Mouse (Mus musculus) adrenal gland, adult 18-20 months (tissue): ENCODE data around the gene Olfr1336. TPM values are rescaled to one million over a fixed set of nuclear protein-coding genes. Genes with fewer than 3 reads are reported as not detected.
A peak's percentile ranks its signal among the peaks of the same experiment; 100 is the strongest.
"Not testable (repeated sequence)": the region's sequence is repeated elsewhere in the genome, so short reads cannot be mapped to it uniquely, and the experiment has no call there.

Experiments used
- DNase-seq, 2 experiments: peaks; one replicate each; pipeline ENCODE4 v3.0.0; 2021 to 2022; ENCODE audit warnings: low spot score in 2 of 2
- long read RNA-seq, 2 experiments: library from polyadenylated mRNA; stranded (forward); transcript quantifications; one replicate each; pipeline ENCODE4 v2.0.0; 2021
- total RNA-seq, 2 experiments: library from RNA; stranded (reverse); gene quantifications; 1 replicate in 1 of 2; 2 replicates in 1 of 2; pipeline ENCODE4 v1.2.3; 2021

Gene Olfr1336
- not detected for total RNA-seq
- long read RNA-seq, experiment 1 = 0 reads
- long read RNA-seq, experiment 2 = 0 reads

DNA sequence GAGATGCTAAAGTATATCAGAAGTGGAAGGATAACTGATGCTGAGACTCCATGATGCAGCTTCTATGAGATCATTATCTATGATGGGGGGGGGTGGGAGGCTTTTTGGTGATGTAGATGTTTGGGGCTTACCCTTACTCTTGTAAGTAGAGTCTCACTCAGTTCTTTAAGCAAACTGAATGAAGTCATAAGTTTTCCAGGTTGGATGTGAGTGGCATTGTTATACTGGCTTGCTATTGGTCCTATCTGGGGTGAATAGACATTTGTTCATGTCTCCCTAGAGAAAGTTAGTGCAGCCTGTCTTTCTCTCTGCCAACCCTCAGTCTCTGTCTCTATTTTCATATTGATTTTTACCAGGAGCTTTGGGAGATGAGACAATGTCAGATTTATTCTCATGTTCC is at the start of gene Olfr1336:
Olfr1336 (plus strand) TSS at position 301 of the 400 bp plus-strand sequence.
- no peak for DNase-seq

DNA sequence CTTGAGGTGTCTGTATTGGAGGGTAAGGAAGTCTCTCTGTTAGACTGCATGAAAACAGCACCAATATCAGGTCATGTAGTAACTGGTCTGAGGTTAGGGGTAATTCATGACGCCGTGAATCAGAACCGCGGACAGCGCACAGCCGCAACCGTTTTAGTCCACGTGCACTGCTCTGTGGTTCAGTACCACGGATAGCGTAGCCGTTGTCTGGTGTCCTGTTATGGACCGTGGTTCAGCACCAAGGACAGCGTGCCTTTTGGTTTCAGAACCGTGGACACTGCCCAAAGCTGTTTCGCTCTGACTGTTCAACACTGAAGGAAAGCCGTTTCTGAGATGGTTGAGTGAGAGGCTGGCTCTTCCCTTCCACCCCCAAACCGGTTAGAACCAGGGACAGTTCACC is 45.9 kb upstream of the Olfr1336 start, which contains the start of gene Gm20715:
Gm20715 (plus strand) TSS at position 235 of the 400 bp plus-strand sequence.
- DNase-seq = peak; percentile 88 to 92

DNA sequence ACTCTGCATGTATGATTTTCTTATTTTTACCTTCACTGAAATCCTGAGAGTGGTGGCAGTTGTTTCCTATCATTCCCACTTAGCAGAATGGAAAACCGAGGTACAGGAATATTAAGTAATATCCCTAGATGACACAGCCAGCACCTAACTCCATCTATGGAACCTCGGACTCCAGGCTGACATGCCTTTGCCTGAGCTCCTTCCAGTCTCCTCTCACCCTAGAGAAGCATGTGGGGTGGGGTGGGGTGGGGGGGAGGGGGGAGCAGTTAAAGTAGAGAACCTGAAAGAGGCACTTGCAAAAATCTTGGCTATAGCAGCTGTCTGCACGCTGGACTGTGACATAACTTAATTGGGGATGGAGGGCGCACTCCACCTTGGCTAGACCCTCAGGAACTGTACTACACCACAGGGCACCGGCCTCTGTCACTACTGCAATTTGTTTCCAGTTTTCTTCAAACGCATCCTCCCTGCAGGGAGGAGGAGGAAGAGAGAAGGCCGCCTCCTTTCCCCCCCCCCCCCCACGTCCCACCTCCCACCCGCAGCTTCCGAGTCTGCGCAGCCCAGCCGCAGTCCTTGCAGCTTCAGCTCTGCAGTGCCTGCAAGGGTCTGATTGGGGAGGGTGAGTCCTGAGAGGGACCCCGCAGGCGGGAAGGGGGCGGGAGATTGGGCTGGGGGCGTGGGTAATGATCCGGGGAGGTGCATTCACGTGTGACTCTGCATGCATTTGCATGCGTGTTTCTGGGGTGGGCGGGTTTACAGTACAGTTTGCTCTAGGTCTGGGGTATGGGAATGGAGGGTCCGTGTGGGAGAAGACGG is 41.1 kb upstream of the Olfr1336 start:
- DNase-seq = no peak

DNA sequence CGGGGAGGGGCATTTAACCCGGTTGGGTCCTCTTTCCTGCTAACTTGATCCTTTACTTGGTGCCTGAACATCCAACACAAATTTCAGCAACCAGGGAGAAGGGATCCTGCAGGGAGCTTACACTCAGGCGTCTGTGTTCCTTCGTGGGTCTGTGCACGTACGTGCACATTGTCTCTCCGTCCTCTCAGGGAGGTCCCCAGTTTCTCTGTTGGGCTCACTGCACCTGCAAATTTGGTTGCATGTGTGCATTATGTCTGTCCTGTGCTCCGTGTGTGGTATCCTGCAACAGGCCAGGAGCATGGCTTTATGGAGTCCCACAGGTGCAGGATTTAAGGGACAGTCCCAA is 40.6 kb upstream of the Olfr1336 start:
- no peak for DNase-seq

DNA sequence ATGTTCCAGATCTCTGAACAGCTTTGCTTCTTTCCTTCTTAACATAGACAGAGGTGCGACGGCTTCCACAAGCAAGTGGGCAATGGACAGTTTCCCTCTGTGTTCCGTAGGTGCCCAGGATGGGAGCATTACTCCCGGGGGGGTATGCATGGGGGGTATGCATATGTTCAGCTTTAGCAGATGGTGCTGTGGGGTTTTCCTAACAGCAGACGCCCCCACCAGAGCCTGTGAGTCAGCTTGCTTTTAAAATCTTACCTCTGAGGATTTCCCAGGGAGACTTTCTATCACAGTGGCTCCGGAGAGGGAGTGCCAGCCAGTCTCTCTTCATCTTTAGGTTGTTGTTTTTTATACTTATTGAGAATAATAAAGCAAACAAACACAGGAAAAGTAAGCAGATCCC is 36.1 kb upstream of the Olfr1336 start:
- DNase-seq = no peak

DNA sequence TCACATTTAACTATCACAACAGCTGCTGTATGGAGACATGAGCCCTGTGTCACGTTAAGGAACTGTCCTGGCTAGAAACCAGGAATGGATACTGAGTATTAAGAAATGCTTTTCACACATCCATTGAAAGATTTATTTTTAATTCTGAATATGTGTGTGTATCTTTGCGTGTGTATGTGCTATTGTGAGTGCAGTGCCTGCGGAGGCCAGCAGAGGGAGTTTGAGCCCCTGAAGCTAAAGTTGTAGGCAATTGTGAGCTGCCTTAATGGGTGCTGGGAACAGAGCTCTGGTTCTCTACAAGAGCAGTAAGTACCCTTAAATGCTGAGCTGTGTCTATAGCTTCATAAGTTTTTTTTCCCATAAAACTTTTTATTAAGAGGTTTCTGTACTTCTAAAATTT is 26.6 kb upstream of the Olfr1336 start:
- DNase-seq = no peak

DNA sequence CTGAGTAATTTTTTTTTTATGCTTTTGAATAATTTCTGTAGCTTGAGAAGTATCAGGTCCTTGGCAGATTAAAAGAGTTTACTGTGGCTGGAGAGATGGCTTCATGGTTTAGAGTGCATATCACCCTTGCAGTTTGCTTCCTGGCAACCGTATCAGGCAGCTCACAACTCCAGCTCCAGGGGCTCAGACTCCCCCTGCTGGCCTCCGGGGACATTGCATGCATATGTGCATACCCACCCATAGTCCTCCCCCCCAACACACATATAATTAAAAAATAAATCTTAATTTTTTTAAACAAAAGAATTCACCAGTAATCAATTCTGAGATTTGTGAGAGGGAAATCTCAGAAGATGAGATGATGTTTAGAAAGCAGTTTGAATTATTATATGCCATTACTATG is 25.6 kb upstream of the Olfr1336 start:
- peak; percentile 17 to 26 for DNase-seq

DNA sequence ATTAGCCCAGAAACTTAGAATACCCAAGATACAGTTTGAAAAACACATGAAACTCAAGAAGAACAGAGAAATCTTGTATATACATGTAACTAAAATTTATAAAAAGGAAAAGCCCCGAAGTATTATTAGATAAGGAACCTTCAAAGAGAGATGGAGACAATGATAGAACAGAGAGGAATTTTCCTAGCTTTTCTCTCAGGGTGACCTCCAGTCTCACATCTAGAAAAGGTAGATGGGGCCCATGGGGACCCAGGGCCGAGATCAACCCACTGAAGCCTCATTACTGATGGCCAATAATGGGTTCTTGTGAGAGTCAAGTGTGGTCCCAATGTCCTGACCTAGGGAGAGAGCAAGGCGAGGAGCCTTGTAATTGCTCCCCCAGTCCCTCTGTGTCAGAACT is 17.6 kb upstream of the Olfr1336 start, which contains the start of gene Olfr1344:
Olfr1344 (plus strand) TSS at position 301 of the 400 bp plus-strand sequence.
- DNase-seq = no peak

DNA sequence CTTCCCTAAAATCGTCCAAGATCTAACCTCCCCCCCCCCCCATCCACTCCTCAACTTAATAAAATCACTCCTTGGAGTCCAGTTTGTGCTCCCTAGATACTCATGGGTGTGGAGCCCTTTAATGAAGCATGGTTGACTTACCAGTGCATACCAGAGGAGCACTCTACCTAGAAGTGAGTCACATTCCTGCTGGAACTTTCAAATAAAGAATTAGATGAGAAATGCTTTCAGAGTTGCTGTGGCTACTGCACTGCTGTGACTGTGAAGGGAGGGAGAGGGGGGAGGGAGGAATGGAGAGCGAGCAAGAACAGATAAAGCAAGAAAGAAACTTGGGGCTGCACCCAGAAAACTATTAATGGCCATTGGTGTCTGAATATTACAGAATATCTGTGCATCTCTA is 14.8 kb upstream of the Olfr1336 start:
- no peak for DNase-seq

DNA sequence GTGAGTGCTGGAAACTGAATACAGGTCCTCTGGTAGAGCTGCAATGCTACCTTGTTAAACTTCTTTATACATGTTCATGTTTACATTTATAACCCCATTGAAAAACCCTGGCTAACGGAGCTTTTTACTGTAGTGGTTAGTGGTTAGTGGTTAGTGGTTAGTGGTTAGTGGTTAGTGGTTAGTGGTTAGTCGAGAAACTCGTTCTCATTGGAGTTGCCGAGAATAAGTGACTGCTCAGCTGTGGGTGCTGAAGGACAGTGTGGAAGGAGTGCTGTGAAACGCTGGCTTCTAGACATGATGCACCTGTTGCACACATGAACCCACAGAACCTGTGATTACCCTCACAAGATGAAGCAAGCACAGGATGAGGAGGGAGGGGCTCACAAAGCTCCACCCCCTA is 8.2 kb upstream of the Olfr1336 start:
- no peak for DNase-seq

DNA sequence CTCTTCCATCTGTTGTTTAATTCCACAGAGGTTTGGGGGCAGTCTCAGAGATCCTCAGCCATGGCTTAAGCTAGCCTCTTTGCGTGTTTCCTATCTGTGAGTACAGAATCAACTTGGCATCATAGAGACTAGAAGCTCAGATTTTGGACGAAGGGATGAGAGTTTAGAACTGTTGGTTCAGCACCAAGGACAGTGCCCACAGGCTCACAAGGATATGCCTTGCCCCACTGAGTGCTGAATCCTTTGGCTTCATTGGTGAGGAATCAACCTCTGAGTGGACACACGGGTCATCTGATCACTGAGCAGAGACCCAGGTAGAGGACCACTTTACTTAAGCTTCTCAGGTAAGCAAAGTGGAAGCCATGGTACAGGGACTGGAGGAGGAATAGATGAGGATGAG is 431 bp downstream of the Olfr1336 start:
- no peak for DNase-seq

DNA sequence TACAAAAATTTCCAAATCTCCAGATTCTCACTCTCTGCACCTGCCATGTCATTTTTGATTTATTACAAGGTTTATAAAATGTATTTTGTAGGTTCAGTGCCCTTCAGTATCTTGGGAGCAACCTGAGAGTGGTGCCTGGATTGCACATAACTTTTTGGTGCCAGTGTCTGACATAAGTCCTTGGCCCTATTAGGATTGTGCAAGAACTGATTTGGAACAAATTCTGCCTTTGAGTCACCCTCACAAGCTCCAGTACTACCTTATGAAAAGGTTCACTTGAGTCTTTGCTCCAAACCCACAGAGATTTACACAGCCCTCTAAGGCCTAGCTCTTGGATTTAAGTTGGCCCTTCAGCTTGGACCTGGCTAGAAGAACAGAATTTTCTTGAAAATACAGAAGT is 11.0 kb downstream of the Olfr1336 start, which contains the start of gene Olfr1346:
Olfr1346 (plus strand) TSS at position 151 of the 400 bp plus-strand sequence.
- DNase-seq = no peak

DNA sequence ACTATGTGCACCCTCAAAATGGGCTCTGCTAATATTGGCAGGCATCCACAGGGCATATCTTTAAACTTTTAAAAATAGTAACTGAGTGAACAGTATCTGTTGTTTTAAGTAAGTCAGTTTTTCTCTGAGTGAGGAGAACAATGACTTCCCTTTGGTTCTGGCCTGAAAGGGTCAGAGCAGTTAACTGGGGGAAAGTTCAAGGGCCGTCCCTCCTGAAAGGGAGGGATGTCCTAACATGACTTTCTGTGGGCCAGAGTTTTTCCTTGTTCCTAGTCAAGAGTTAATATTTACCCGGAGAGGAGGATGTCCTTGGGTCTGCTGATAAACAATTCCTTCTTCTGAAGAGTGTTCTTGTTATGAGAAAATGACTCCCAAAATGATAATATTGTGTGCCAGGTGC is 21.7 kb downstream of the Olfr1336 start:
- DNase-seq = not testable (repeated sequence)

DNA sequence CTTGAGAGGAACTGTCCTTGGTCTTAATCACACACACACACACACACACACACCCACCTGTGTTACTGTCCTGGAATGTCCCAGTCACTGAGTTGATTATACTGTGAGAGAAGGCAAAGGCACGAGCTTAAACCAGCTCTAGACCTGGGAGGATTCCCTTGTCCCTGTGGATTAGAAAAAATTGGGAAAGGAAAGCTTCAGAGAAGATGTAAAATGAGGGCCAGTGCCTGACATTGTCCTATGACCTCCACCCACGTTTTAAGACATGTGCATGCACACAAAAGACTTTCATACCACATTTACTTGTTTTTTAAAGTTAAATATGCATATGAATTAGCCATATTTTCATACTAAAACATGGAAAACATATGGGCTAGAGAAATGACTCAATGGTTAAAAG is 30.9 kb downstream of the Olfr1336 start, which contains the start of gene Olfr5:
Olfr5 (minus strand) TSS at position 101 of the 400 bp plus-strand sequence.
- no peak for DNase-seq

DNA sequence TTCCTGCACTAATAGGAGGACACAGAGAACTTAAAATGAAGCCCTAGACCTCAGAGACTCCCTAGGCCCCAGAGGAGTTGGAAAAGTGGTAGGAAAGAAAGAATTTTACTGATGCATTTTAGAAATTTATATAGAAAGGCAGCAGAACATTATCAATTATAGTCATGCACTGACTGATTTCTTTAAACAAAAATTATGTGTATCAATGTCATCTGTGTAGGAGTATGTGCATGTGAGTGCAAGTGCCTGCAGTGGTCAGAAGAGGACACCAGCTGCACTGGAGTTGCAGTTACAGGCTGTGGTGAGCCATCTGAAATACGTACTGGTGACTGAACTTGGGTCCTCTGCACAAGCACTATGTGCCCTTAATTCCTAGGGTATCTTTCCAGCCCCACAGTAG is 43.7 kb downstream of the Olfr1336 start, which contains the start of gene Olfr1347:
Olfr1347 (minus strand) TSS at position 101 of the 400 bp plus-strand sequence.
- DNase-seq = no peak

DNA sequence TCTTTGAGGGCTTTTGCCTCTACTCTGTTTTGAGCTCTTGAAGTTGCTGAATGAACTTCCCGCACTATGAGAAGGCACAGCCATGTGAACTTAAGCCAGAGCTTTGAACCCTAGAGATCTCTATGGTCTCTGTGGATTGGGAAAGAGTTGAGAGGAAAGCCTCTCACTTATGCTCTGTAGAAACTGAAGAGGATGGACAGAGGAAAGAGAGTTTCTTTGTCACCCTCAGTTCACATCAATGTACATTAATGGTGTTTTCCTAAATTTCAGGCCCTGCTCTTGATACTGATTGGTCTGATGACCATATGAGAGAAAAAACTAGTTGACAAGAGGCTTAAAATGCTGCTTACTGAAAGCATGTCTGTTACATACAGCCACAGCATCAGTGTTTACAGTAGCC is 52.7 kb downstream of the Olfr1336 start, which contains the start of gene Olfr1348:
Olfr1348 (minus strand) TSS at position 101 of the 400 bp plus-strand sequence.
- no peak for DNase-seq

Other genes with a start within 250 kb of the Olfr1336 start
- not detected for gene Zscan5b, start 233.9 kb upstream of the Olfr1336 start, total RNA-seq
- not detected for gene Epp13, start 203.5 kb upstream of the Olfr1336 start, total RNA-seq
- gene Zfp667, start 169.6 kb upstream of the Olfr1336 start, total RNA-seq = 1 to 10 TPM; 5.1 to 6.3 TPM
- gene Zfp583, start 124.9 kb upstream of the Olfr1336 start, total RNA-seq = 1 to 10 TPM; 3.1 to 3.3 TPM
- gene Gm3854, start 112.4 kb upstream of the Olfr1336 start, total RNA-seq = under 1 TPM; 0.53 to 0.80 TPM
- gene Zfp78, start 92.9 kb upstream of the Olfr1336 start, total RNA-seq = 1 to 10 TPM; 2.1 to 3.3 TPM
- gene Zfp28, start 72.9 kb upstream of the Olfr1336 start, total RNA-seq = 1 to 10 TPM; 2.1 to 3.3 TPM
- under 1 TPM; 0.38 to 0.73 TPM for gene Smim17, start 57.5 kb upstream of the Olfr1336 start, total RNA-seq
- gene Gm20715, start 45.9 kb upstream of the Olfr1336 start, total RNA-seq = not detected
- gene Olfr1344, start 17.5 kb upstream of the Olfr1336 start, total RNA-seq = not detected
- not detected for gene Olfr1346, start 10.9 kb downstream of the Olfr1336 start, total RNA-seq
- gene Olfr5, start 30.8 kb downstream of the Olfr1336 start, total RNA-seq = not detected
- gene Olfr1347, start 43.6 kb downstream of the Olfr1336 start, total RNA-seq = not detected
- not detected for gene Olfr1348, start 52.6 kb downstream of the Olfr1336 start, total RNA-seq
- gene Olfr1349, start 66.8 kb downstream of the Olfr1336 start, total RNA-seq = not detected
- gene Olfr1350, start 108.7 kb downstream of the Olfr1336 start, total RNA-seq = not detected
- 1 to 10 TPM; 1.1 to 3.5 TPM for gene Zim1, start 240.3 kb downstream of the Olfr1336 start, total RNA-seq